Mouse (Mus musculus) forebrain, embryonic 16.5 days (tissue): ENCODE measurements around the gene Gtf2ird1. TPM values are rescaled to one million over a fixed set of nuclear protein-coding genes. Genes with fewer than 3 reads are reported as not detected.

Experiments
- ATAC-seq: fragments of 200-750 bp; cut with Nextera tagmentation; 2 replicates; pipeline ENCODE4 v1.8.0; 2017; ENCODE audit warnings: mild to moderate bottlenecking, moderate library complexity
- H3K27ac ChIP-seq: fragments of 300-500 bp; sonication (generic); 2 replicates; pipeline ENCODE4 v1.5.1; 2014; ENCODE audit warnings: low read length, control low read depth
- H3K27me3 ChIP-seq: fragments of 300-500 bp; sonication (generic); replicated peaks from 2 replicates; pipeline ENCODE4 v1.6.1; 2014; ENCODE audit warnings: low read length; ENCODE audit not compliant: control insufficient read depth, insufficient read depth
- H3K36me3 ChIP-seq: fragments of 300-500 bp; sonication (generic); 2 replicates; pipeline ENCODE4 v1.6.1; 2014; ENCODE audit not compliant: control insufficient read depth, insufficient read depth
- H3K4me1 ChIP-seq: fragments of 300-500 bp; sonication (generic); replicated peaks from 2 replicates; pipeline ENCODE4 v1.6.1; 2014; ENCODE audit warnings: low read length; ENCODE audit not compliant: control insufficient read depth, insufficient read depth
- H3K4me2 ChIP-seq: fragments of 300-500 bp; sonication (generic); 2 replicates; pipeline ENCODE4 v1.6.1; 2014; ENCODE audit warnings: mild to moderate bottlenecking, low read length, control low read depth
- H3K4me3 ChIP-seq: fragments of 300-500 bp; sonication (generic); replicated peaks from 2 replicates; pipeline ENCODE4 v1.5.1; 2014; ENCODE audit warnings: mild to moderate bottlenecking, low read length, control low read depth
- H3K9ac ChIP-seq: fragments of 300-500 bp; sonication (generic); replicated peaks from 2 replicates; pipeline ENCODE4 v1.6.1; 2014; ENCODE audit warnings: low read depth, low read length, control low read depth
- H3K9me3 ChIP-seq: fragments of 300-500 bp; sonication (generic); 2 replicates; pipeline ENCODE4 v1.6.1; 2016; ENCODE audit warnings: low read length; ENCODE audit not compliant: control insufficient read depth
- whole genome bisulfite sequencing: fragments of 180-500 bp; shearing (Covaris S2); extraction: QIAGEN DNeasy Blood & Tissue Kit; methylation state at CpG from one replicate; pipeline ENCODE4 v1.1.7; 2014; 5-methylcytosine and 5-hydroxymethylcytosine counted together
- polyA plus RNA-seq: library from polyadenylated mRNA; unstranded; fragments of >200 nt; fragmentation: Nextera tagmentation; extraction: Ambion mirVana; gene quantifications from 2 replicates; pipeline ENCODE4 v1.2.1, GENCODE M21; 2015

The Gtf2ird1 gene
- polyA plus RNA-seq, 1 experiment from 2014 or later: 96.6 TPM

DNA sequence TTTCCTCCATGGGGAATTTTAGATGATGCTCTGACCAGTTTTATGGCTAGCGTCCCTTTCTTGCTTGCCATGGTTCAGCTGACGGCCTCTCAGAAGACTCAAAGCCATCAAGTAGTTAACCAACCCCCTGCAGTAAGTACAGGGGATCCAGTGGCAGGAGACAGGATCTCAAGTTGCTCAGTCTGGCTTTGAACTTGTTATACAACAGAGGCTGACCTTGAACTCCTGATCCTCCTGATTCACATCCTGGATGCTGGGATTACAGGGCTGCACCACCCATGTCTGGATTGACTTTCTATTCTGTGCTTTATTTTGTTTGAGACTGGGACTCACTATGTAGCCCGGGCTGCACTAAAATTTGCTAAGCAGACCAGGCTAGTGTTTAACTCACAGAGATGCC is 14.4 kb downstream of the Gtf2ird1 start:
- peaks cover 5% of the 10 kb centered on the region; the same call in 1 of the 2 replicates for H3K36me3 ChIP-seq
- H3K9me3 ChIP-seq: 0 out of 2 replicates have a peak, but pooled peaks cover 2% of the 10 kb centered on the region
- no peak overlapping the region for H3K9ac ChIP-seq
- no peak overlapping the region for H3K4me3 ChIP-seq
- no peaks in the 10 kb centered on the region for H3K27me3 ChIP-seq
- H3K4me2 ChIP-seq: no peak overlapping the region
- H3K4me1 ChIP-seq: peaks cover 14% of the 10 kb centered on the region
- H3K27ac ChIP-seq: no peak overlapping the region
- ATAC-seq: no peak
- 94% methylated on average over 3 of the region's 3 CpGs for WGBS

DNA sequence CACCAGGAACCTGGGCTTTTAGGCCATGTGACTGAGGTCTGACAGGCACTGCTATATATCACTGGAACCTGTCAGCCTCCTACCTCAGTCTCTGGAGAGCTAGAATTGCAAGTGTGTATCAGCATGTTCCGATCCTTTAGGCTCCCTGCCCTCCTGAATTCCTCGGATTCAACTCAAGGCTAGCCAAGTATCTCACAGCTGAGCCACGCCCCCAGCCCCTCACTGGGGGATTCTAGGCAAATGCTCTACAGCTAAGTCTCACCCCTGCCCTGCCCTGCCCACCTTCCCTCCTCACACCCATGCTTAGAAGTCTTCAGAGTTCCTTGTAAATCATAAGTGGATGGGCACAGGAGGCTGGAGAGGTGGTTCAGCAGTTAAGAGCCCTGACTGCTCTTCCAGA is 15.4 kb downstream of the Gtf2ird1 start:
- H3K36me3 ChIP-seq: peaks cover 5% of the 10 kb centered on the region; the same call in 1 of the 2 replicates
- WGBS: 83% methylated on average over 3 of the region's 3 CpGs
- no peak overlapping the region for H3K4me2 ChIP-seq
- no peak for ATAC-seq
- H3K4me3 ChIP-seq: no peak overlapping the region
- H3K9ac ChIP-seq: no peak overlapping the region
- 0 out of 2 replicates have a peak, but pooled peaks cover 2% of the 10 kb centered on the region for H3K9me3 ChIP-seq
- no peaks in the 10 kb centered on the region for H3K27me3 ChIP-seq
- no peak overlapping the region for H3K27ac ChIP-seq
- peaks cover 16% of the 10 kb centered on the region for H3K4me1 ChIP-seq

DNA sequence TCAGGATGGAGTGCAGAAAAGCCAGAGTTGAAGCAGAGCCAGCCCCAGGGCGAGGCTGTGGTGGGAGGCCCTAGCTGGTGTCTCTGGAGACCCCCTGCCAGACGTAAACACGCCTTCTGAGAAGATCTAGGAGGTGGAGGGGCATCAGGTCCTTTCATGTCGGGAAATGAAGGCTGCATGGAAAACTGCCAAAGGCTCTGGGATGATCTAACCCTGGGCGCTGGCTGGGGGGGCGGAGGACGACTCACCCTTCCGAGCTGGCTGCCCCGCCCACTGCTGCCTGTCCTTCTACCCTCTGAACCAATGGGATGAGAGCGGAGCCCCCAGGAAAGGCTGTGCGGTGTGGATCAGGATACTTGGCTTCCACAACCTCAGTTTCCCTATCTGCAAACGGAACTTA is 16.4 kb downstream of the Gtf2ird1 start:
- Histone ChIP-seq H3K27ac (no peak overlapping the region), H3K4me2 (no peak overlapping the region), H3K9me3 (0 out of 2 replicates have a peak, but pooled peaks cover 2% of the 10 kb centered on the region), H3K4me3 (no peak overlapping the region), H3K36me3 (peaks cover 5% of the 10 kb centered on the region; the same call in 1 of the 2 replicates), H3K27me3 (no peaks in the 10 kb centered on the region), H3K4me1 (peaks cover 12% of the 10 kb centered on the region; the same call in 1 of the 2 replicates), H3K9ac (no peak overlapping the region)
- ATAC-seq: no peak
- WGBS: 64% methylated on average over 12 of the region's 12 CpGs

DNA sequence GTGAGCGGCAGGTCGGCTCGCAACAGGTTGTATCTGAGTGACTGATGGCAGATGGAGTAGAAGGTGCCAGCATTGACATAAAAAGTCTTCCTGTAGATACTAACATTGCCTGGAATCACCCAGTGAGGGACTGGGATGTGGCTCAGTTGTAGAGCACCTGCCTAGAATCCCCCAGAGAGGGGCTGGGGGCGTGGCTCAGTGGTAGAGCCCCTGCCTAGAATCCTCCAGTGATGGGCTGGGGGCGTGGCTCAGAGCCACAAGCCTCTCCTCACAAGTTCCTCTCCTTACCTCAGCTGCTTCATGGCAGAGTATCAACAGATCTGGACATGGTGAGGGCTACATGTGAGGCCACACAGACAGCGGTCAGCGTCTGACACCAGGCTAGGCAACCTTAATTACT is 17.0 kb downstream of the Gtf2ird1 start:
- no peak overlapping the region for H3K27ac ChIP-seq
- peaks cover 12% of the 10 kb centered on the region; the same call in 1 of the 2 replicates for H3K4me1 ChIP-seq
- WGBS: 97% methylated on average over 7 of the region's 7 CpGs
- H3K36me3 ChIP-seq: peaks cover 5% of the 10 kb centered on the region; the same call in 1 of the 2 replicates
- H3K4me3 ChIP-seq: no peak overlapping the region
- no peak overlapping the region for H3K9ac ChIP-seq
- 0 out of 2 replicates have a peak, but pooled peaks cover 2% of the 10 kb centered on the region for H3K9me3 ChIP-seq
- H3K4me2 ChIP-seq: no peak overlapping the region
- H3K27me3 ChIP-seq: no peaks in the 10 kb centered on the region
- ATAC-seq: no peak

DNA sequence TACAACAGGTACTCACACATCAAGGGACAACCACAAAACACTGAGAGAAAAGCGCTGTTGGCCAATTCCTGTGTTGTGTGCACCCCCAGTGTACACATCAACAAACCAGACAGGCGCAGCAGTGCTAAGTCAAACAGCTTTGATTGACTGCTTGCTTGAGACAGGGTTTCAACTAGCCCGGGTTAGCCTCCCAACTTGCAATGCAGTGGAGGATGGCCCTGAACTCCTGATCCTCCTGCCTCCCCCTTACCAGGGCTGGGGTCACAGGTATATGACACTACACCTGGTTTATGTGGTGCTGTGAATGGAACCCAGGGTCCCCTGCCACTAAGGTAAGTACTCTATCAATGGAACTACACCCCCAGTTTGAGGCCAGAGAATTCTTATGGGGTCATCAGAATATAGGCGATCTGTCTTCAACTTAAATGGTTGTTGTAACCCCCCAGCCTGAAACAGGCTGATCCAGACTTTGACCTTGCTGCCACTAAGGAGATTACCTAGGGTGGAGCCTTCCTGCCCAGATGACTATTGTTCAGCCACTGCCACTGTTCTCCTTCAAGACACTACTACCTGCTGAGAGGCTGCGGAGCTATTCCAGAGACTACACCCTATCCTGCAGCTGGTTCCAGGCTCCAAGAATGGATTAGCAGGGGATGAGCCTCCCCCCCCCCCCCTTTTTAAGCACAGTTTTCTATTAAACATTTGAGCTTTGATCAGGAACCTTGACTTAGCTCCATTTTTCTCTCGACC is 17.7 kb downstream of the Gtf2ird1 start:
- H3K4me2 ChIP-seq: no peak overlapping the region
- 0 out of 2 replicates have a peak, but pooled peaks cover 2% of the 10 kb centered on the region for H3K9me3 ChIP-seq
- H3K4me1 ChIP-seq: peaks cover 12% of the 10 kb centered on the region; the same call in 1 of the 2 replicates
- H3K9ac ChIP-seq: no peak overlapping the region
- WGBS: 94% methylated on average over 6 of the region's 6 CpGs
- ATAC-seq: no peak
- no peak overlapping the region for H3K27ac ChIP-seq
- H3K36me3 ChIP-seq: peaks cover 3% of the 10 kb centered on the region; the same call in 1 of the 2 replicates
- no peak overlapping the region for H3K4me3 ChIP-seq
- no peaks in the 10 kb centered on the region for H3K27me3 ChIP-seq

DNA sequence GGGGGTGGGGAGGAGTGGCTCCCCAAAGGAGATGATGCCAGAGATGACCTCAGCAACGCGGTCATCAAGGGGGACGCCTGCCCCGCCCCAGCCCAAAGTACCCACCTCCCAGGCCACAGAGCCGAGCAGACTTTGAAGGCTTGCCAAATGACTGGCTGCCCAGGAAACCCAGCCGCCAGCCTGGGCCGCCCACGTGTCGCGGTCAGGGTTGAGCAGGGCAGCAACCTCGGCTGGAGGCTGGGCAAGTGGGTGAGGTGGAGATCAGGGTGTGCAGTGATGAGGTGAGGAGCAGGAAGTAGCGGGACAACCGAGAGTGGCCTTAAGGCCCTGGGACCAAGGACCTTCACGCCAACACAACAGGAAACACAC is 19.1 kb downstream of the Gtf2ird1 start:
- WGBS: 74% methylated on average over 14 of the region's 14 CpGs
- Histone ChIP-seq H3K9ac (no peak overlapping the region), H3K36me3 (no peaks in the 10 kb centered on the region), H3K4me3 (no peak overlapping the region), H3K4me1 (peaks cover 12% of the 10 kb centered on the region; the same call in 1 of the 2 replicates), H3K27ac (no peak overlapping the region), H3K4me2 (no peak overlapping the region), H3K9me3 (no peaks in the 10 kb centered on the region), H3K27me3 (no peaks in the 10 kb centered on the region)
- ATAC-seq: no peak

DNA sequence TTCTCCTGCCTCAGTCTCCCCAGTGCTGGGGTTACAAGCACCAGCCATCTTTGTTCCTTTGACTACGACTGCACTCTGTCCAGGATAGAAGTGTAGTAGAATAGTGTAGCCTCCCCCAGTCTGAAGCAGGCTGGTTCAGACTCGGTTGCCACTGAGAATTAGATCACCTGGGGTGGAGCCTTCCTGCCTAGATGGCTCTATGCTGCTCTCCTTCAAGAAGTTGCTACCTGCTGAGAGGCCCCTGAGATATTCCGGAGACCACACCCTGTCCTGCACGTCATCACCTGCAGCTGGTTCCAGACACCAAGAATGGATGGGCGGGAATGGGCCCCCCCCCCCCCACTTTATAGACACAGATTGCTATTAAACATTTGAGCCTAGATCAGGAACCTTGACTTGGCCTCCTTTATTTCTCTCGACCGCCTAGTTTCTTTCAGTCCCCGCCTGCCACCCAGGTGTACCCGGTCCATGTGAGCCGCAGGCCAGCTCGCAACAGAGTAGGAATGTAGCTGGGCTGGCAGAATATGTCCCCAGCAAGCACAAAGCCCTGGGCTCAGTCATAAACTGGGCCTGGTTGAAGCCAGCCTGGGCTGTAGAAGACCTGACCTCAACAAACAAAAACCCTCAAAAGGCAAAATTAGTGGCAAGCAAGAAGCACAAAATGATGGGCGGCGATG is 19.6 kb downstream of the Gtf2ird1 start:
- H3K4me2 ChIP-seq: no peak overlapping the region
- 89% methylated on average over 13 of the region's 13 CpGs for WGBS
- H3K27ac ChIP-seq: no peak overlapping the region
- H3K27me3 ChIP-seq: no peaks in the 10 kb centered on the region
- H3K9ac ChIP-seq: no peak overlapping the region
- no peaks in the 10 kb centered on the region for H3K9me3 ChIP-seq
- ATAC-seq: no peak
- no peaks in the 10 kb centered on the region for H3K36me3 ChIP-seq
- H3K4me3 ChIP-seq: no peak overlapping the region
- peaks cover 12% of the 10 kb centered on the region; the same call in 1 of the 2 replicates for H3K4me1 ChIP-seq

DNA sequence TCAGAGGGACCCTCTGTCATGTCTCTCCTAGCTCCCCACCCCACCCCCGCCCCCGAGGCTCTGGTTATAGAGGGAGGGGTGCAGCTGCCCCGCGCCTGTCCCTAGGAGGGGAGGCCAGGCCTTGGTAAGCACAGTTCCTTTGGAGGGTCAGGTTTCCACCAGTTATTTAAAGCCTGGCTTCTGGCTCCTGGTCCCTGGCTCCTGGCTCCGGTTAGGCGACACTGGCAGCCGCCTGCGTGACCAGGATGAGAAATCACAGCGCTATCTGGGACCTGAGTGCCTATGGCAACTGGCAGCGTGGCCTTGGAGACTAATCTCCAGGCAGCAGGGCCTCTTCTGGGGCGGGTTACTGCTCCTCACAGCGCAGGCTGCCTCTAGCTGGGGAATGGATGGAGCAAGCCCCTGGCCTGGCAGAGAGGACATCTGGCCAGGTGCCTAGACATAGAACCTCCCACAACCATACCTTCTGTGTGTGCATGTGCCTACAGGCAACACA is 20.6 kb downstream of the Gtf2ird1 start:
- peak; percentile 72 for ATAC-seq
- no peaks in the 10 kb centered on the region for H3K9me3 ChIP-seq

DNA sequence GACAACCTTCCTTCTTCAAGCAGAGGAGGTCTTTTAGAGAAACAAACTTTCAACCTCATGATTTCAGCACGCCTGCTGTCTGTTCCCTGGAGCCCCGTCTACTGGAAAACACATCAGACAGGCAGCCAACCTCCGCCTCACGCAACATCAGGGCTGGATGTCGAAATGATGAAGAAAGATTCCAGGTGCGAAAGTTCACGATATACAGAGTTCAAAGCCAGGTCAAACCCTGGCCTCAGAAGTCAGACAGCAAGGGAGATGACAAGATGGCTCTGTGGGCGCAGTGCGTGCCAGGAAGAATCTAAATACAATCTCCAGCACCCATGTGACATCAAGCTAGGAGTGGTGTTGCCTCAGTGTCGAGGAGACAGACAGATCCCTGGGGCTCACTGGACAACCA is 23.4 kb downstream of the Gtf2ird1 start:
- Histone ChIP-seq H3K27me3 (no peaks in the 10 kb centered on the region), H3K27ac (no peak overlapping the region), H3K9ac (no peak overlapping the region), H3K4me3 (no peak overlapping the region), H3K4me1 (peaks cover 13% of the 10 kb centered on the region; the same call in 1 of the 2 replicates), H3K36me3 (no peaks in the 10 kb centered on the region), H3K9me3 (no peaks in the 10 kb centered on the region), H3K4me2 (no peak overlapping the region)
- ATAC-seq: no peak
- WGBS: 92% methylated on average over 10 of the region's 10 CpGs

More for the DNA sequence above, 20.6 kb downstream of the Gtf2ird1 start:
- Histone ChIP-seq H3K4me3 (no peak overlapping the region), H3K4me2 (no peak overlapping the region), H3K9ac (no peak overlapping the region), H3K27ac (no peak overlapping the region), H3K4me1 (peaks cover 12% of the 10 kb centered on the region; the same call in 1 of the 2 replicates), H3K36me3 (no peaks in the 10 kb centered on the region), H3K27me3 (no peaks in the 10 kb centered on the region)
- 64% methylated on average over 12 of the region's 12 CpGs for WGBS
